Mouse (Mus musculus): ENCODE data around the gene Adh7.

The Adh7 gene

DNA sequence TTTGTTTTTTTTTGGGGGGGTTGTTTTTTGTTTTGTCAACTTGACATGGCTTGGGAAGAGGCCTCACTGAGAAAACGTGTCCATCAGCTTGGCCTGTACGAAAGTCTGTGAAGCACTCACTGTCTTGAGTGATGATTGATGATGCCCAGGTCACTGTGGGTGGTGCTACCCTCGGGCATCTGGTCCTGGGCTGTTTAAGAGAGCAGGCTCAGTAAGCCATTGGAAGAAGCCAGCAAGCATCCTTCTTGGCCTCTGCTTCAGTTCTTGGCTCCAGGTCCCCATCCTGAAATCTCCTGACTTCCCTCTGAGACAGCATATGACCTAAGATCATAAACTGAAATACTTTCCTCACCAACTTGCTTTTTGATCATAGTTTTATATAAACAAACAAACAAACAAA is 37.8 kb downstream of the Adh7 start:
- no peak for DNase-seq

DNA sequence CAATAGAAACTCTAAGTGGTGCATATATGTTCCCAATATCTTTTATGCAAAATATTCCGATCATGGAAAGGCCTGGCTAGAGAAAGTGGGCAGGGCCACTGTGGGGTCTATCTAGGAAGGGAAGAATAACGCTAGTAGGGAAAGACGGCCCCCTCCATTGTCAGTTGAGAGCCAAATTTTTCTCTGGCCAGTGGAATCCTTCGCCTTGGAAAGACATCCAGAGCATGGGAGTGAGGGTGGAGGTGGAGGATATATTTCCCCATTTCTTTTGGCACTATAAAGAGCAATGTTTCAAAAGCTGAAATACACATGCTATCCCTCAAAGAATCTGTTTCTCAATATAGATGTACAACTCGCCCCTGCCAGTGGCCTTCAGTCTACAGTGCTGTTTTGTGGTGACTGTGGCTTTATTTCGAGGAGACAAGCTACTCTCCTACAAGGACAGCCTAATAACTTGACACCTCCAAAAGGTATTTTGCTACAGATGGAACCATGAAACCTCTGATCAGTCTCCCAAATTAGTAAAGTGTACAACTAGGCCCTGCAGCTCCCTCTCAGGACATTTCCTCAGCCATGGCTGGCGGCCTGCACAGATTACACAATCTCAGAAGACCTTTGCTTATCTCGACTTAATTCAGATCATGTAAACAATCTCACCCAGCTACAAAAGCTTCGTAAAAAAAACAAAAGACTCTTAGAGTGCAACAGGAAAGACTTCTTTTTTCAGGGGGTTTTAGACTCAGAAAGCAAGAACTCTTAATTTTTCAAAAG is 38.4 kb downstream of the Adh7 start:
- no peak for DNase-seq

DNA sequence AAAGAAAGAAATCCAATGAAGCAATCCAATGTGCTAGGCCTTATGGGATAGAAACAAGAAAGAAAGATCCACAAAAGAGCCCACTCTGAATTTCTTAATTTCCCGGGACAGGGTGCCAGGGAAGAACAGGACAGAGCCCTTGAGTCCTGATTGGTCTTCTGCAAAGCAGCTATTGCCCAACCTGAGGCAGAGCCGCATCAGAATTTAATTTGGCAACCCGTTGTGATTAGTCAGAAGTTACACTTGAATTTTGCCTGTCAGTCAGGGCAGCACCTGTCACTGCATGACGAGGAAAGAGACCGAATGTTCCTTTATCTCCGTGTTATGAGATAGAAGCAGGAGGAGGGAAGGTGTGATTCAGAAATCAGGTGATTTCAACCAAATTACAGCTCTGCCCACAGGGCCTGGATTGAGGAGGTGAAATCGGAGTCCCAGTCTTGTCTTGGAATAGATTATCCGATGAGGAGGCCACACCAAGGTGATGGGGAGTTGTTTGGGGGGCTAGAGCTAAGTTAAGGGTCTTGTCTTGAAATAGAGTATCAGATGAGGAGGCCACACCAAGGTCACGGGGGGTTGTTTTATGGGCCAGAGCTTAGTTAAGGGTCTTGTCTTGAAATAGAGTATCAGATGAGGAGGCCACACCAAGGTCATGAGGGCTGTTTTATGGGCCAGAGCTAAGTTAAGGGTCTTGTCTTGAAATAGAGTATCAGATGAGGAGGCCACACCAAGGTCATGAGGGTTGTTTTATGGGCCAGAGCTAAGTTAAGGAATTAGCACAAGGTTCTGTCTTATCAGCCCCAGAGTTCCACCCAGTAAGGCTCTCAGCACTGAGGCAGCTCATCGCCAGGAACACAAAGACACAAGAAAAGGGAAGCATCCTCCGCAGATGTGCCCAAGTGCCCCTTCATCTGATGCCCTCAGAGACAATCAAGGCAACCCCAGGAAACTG is 43.4 kb downstream of the Adh7 start, which contains the start of gene Adh1:
Adh1 (plus strand) TSS at position 271 of the 949 bp plus-strand sequence.
- DNase-seq: no peak

DNA sequence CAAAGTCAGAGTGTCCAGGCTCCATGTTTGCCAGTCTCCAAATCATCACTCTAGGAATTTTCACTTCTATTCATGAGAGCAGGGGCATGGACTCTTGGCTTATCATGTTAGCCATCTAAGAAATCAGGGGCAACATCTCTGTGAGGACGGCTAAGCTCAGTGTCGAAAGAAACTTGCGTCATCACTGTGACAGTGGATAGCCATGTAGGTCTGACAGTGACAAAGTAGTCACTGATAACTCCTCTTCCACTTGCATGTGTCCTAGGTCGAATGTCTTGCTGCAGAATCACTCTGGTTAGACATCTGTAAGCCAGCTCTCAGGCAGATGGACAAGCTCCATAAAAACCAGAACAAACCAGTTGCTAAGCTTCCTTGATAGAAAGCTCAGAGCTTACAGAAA is 45.0 kb downstream of the Adh7 start:
- DNase-seq: no peak

DNA sequence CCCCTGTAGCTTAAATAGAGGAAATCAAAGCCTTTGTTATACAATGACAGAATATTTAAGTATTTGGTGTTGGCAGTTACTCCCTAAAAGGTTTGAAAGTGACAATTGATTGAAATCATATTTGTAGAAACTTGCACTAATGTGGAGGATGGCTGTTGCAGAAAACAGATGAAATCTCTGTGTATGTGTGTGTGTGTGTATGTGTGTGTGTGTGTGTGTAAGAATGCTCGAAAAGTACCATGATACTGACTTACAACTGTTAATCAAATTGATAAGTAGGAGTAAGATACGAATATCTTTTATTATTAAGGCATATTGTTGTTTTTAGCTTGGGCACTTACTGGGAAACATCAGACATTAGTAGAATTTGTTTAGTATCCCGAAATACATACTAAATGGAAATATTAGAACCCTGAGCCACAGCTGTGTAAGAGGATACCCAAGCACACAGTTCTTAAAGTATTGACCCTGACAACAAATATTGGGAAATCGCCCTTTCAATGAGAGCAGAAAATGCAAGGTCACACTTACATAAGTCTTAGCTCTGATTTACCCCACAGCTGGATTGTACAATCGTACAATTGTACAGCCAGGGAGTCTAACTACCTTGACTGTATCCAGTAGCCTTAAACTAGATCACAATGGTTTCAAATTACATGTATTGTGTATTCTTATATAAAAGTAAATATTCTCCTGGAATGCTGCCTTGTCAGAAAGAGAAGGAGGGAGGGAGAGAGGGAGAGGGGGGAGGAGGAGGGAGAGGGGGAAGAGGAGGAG is 45.8 kb downstream of the Adh7 start:
- no peak for DNase-seq

DNA sequence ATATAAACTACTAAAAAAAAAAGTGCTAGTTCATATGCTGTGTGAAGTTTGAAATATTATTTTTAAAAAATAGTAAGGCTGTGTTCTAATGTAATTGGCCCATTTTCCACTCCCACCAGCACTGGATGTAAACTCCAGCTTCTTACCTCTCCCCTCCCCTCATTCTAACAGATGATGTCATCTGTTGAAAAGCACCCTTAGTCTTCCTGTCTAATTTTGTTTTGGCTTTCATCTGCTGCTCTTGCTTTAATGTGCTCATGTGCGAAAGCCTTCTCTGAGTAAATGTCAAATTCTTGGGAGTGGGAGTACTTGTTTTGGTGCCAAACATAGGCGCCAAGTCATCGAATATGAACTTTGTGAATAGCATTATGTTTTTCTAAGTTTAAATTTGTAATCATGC is 47.1 kb downstream of the Adh7 start:
- DNase-seq: no peak

DNA sequence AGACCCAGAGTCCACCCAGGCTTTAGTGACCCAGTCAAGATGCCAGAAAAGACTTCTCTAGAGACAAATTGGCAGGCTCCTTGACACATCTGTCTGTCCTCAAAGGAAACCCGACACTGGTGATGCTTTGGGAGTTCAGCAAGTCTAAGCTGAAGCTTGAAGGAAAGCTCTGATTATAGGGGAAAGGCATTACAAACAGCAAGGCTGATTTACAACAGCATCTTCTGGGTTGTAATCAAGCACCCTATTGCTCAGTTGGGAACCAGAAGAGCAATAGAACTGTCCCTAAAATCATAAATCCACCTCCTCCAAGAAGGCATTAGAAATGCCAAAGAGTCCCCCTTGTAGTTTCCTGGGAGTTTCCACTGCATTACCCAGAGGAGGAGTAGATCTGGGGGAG is 52.9 kb downstream of the Adh7 start:
- no peak for DNase-seq

DNA sequence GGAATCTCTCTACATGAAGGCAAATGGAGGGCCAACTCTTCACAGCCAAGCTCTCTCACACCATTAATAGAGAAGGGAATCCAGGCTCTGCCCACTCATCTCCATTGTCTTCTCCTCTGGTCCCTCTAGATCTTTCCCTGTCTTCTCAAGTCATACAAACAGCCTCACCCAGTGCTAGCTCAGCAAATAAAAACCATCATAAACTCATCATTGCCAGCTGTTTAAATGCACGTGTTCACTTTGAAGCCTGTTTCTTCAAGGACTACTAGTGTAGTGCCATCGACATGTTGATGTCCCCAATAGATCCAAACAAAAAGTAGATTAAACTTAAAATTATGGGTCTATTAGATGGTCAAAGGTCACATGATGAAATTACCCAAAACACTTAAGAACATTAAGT is 53.7 kb downstream of the Adh7 start:
- DNase-seq: no peak

DNA sequence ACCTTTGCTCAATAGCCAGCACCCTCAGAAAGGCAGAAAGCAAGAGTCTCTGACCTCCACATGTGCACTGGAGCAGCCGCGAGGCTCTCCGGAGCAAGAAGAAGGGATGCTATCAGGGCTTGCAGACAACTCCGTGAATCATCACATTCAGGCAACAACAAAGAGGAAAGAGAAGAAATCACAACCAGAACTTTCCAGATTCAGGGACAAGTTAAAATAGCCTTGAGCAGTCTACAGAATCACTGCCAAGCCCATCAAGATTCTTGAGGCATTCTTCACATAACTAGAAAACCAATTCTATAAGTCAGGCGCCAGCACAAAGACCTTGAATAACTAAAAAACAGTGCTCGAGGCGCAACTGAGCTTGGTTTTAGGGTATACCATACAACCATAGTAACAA is 55.5 kb downstream of the Adh7 start:
- no peak for DNase-seq

DNA sequence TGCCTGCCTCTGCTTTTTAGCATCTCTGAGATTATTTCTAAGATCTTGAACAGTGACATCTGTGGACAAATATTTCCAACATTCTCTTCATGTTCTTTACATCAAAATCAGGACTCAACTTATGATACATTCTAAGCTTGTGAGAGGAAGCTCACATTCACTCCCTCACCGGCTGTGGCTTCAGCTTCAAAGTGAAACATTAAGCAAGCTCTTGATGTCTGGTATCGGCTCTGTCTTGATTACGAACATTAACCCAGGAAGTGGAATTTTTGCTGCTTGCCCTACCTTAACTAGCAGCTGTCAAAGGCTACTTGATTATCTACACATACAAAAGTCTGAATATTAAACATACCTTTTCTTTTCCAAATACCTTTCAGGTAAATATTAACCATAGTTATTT is 57.5 kb downstream of the Adh7 start:
- DNase-seq: no peak

DNA sequence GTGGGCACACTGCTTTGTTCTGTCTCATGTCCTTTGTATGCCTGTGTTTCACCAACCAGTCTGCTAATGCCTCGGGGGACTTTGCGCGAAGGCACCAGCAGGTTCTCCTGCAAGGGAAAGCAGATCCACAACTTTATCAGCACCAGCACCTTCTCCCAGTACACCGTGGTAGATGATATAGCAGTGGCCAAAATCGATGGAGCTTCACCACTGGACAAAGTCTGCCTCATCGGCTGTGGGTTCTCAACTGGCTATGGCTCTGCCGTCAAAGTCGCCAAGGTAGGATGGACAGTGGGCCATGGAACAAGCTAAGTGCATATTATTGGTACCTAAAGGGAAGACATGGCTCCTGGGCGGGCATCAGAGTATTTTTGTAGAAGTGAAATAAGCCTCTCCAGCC is 65.0 kb downstream of the Adh7 start:
- DNase-seq: no peak
